Mouse (Mus musculus) Patski (cell line): ENCODE results near the gene Atp6ap1l. TPM values are rescaled to one million over a fixed set of nuclear protein-coding genes. Genes with fewer than 3 reads are reported as not detected.
"Not testable (repeated sequence)": the region's sequence is repeated elsewhere in the genome, so short reads cannot be mapped to it uniquely, and the experiment has no call there.

Experiments
- ATAC-seq: fragments of 100-300 bp; one replicate; pipeline ENCODE4 v1.8.0; 2021
- CTCF ChIA-PET: fragments of 350-600 bp; sonication (Branson Sonifier 250); formaldehyde crosslinking; loops from one replicate; lab custom pipeline; 2022; ENCODE audit warnings: inconsistent platforms; lab: Charles Lee
- POLR2A ChIA-PET: fragments of 350-600 bp; sonication (Branson Sonifier 250); formaldehyde crosslinking; loops from one replicate; lab custom pipeline; 2022; ENCODE audit warnings: antibody characterized with exemption, inconsistent platforms; lab: Charles Lee
- DNase-seq: peaks from one replicate; pipeline ENCODE4 v3.0.0-alpha.2; 2011; ENCODE audit warnings: low read depth, low spot score
- H3K27me3 ChIP-seq: fragments of 371-371 bp; one replicate; pipeline ENCODE4 v1.5.1; 2021
- CTCF ChIP-seq: fragments of 100-300 bp; IDR thresholded peaks from one replicate; pipeline ENCODE4 v1.5.1; 2021
- in situ Hi-C: fragments of 300-500 bp; cut with MboI; formaldehyde crosslinking; loops from 3 replicates; pipeline ENCODE4 v1.11.1; 2018; ENCODE audit warnings: low pct_unique_long_range_greater_than_20kb, mixed read lengths
- polyA plus RNA-seq: library from polyadenylated mRNA; unstranded; gene quantifications from one replicate; pipeline ENCODE4 v1.2.3, GENCODE M21; 2021

Gene Atp6ap1l
- not detected for polyA plus RNA-seq

GRCm38 (mm10) chr13:90905176-90905575 is at the start of gene Atp6ap1l:
TSS of gene Atp6ap1l (minus strand) at chr13:90905355.
- DNase-seq (no peak), ATAC-seq (no peak)
- CTCF ChIA-PET = interaction anchor here (1.6 kb wide), 1 partner anchor 19 kb away, joined by 3 read pairs; no protein-coding TSS in a partner anchor
- H3K27me3 ChIP-seq = peaks cover 3% of the 10 kb centered on the region
- in situ Hi-C loops = no loop called here
- TF ChIP-seq CTCF = no peak
- POLR2A ChIA-PET = no interaction called here

GRCm38 (mm10) chr13:90939600-90939999 is 34.4 kb upstream of the Atp6ap1l start:
- POLR2A ChIA-PET = no interaction called here
- DNase-seq (no peak), ATAC-seq (no peak)
- CTCF ChIA-PET = no interaction called here
- in situ Hi-C loops = no loop called here
- TF ChIP-seq CTCF = no peak
- no peaks in the 10 kb centered on the region for H3K27me3 ChIP-seq

GRCm38 (mm10) chr13:90939192-90939591 is 34.0 kb upstream of the Atp6ap1l start:
- in situ Hi-C loops = no loop called here
- CTCF ChIA-PET = interaction anchor here (1.0 kb wide), 1 partner anchor 24 kb away, joined by 3 read pairs; no protein-coding TSS in a partner anchor
- ATAC-seq = no peak

GRCm38 (mm10) chr13:90935852-90936251 is 30.7 kb upstream of the Atp6ap1l start:
- TF ChIP-seq CTCF = no peak
- ChIA-PET POLR2A (no interaction called here), CTCF (interaction anchor here (1.0 to 1.5 kb wide), 2 partner anchors 14 to 16 kb away, joined by 3 read pairs; no protein-coding TSS in a partner anchor)
- H3K27me3 ChIP-seq = no peaks in the 10 kb centered on the region
- in situ Hi-C loops = no loop called here
- DNase-seq (no peak), ATAC-seq (no peak)

More at GRCm38 (mm10) chr13:90939192-90939591, 34.0 kb upstream of the Atp6ap1l start:
- H3K27me3 ChIP-seq = no peaks in the 10 kb centered on the region
- POLR2A ChIA-PET = no interaction called here
- TF ChIP-seq CTCF = no peak
- DNase-seq = no peak

GRCm38 (mm10) chr13:90933256-90933655 is 28.1 kb upstream of the Atp6ap1l start:
- DNase-seq = no peak
- no peak for TF ChIP-seq CTCF
- CTCF ChIA-PET = no interaction called here
- no peaks in the 10 kb centered on the region for H3K27me3 ChIP-seq
- in situ Hi-C loops = no loop called here
- POLR2A ChIA-PET = no interaction called here
- ATAC-seq = peak; percentile 51

- DNase-seq (peak; percentile 17), ATAC-seq (peak; percentile 76)
- in situ Hi-C loops = loop anchor here (5.0 kb wide), 1 partner anchor 702 kb away; no protein-coding TSS in a partner anchor
- POLR2A ChIA-PET = no interaction called here
- peak; percentile 83 for TF ChIP-seq CTCF
- CTCF ChIA-PET = interaction anchor here (0.9 to 1.9 kb wide), 5 partner anchors 12 to 767 kb away, joined by 3 to 8 read pairs (median 5); no protein-coding TSS in a partner anchor
- no peaks in the 10 kb centered on the region for H3K27me3 ChIP-seq
Observed at GRCm38 (mm10) chr13:90929847-90930246, 24.7 kb upstream of the Atp6ap1l start.

- CTCF ChIA-PET, DNase-seq, H3K27me3 ChIP-seq, ATAC-seq, POLR2A ChIA-PET: not testable (repeated sequence)
- in situ Hi-C loops = loop anchor here (5.0 kb wide), 1 partner anchor 704 kb away; no protein-coding TSS in a partner anchor
Observed at GRCm38 (mm10) chr13:90928266-90928665, 23.1 kb upstream of the Atp6ap1l start.

GRCm38 (mm10) chr13:90926938-90927633 is 21.9 kb upstream of the Atp6ap1l start:
- CTCF ChIA-PET = no interaction called here
- ATAC-seq (no peak), DNase-seq (no peak)
- TF ChIP-seq CTCF = no peak
- POLR2A ChIA-PET = interaction anchor here (0.6 kb wide), 1 partner anchor 694 kb away, joined by 5 read pairs; no protein-coding TSS in a partner anchor
- H3K27me3 ChIP-seq = no peaks in the 10 kb centered on the region
- in situ Hi-C loops = loop anchor here (5.0 kb wide), 1 partner anchor 705 kb away; no protein-coding TSS in a partner anchor

- no peaks in the 10 kb centered on the region for H3K27me3 ChIP-seq
- ChIA-PET POLR2A (interaction anchor here (0.7 kb wide), 1 partner anchor 738 kb away, joined by 3 read pairs; no protein-coding TSS in a partner anchor), CTCF (interaction anchor here (1.0 kb wide), 1 partner anchor 771 kb away, joined by 3 read pairs; no protein-coding TSS in a partner anchor)
- in situ Hi-C loops = loop anchor here (5.0 kb wide), 1 partner anchor 706 kb away; no protein-coding TSS in a partner anchor
- DNase-seq (no peak), ATAC-seq (no peak)
- no peak for TF ChIP-seq CTCF
Observed at GRCm38 (mm10) chr13:90926125-90926765, 21.1 kb upstream of the Atp6ap1l start.

GRCm38 (mm10) chr13:90925191-90925590 is 20.0 kb upstream of the Atp6ap1l start:
- no peak for TF ChIP-seq CTCF
- in situ Hi-C loops = loop anchor here (5.0 kb wide), 1 partner anchor 707 kb away; no protein-coding TSS in a partner anchor

More at GRCm38 (mm10) chr13:90925191-90925590, 20.0 kb upstream of the Atp6ap1l start:
- POLR2A ChIA-PET = interaction anchor here (0.7 kb wide), 1 partner anchor 739 kb away, joined by 3 read pairs; no protein-coding TSS in a partner anchor
- H3K27me3 ChIP-seq = no peaks in the 10 kb centered on the region
- ATAC-seq (no peak), DNase-seq (no peak)
- CTCF ChIA-PET = no interaction called here
